Mouse (Mus musculus) olfactory bulb, adult 2 months (tissue): ENCODE results near the gene Wnt8b.

Experiments used
- CTCF ChIP-seq: fragments of 200-500 bp; IDR thresholded peaks from 2 replicates; pipeline ENCODE4 v1.5.1; 2012; ENCODE audit warnings: low read depth, mild to moderate bottlenecking, low read length, moderate library complexity; ENCODE audit not compliant: insufficient read depth
- POLR2A ChIP-seq: fragments of 200-500 bp; IDR thresholded peaks from 2 replicates; pipeline ENCODE4 v1.6.1; 2012; ENCODE audit warnings: mild to moderate bottlenecking, low read depth, low read length, moderate library complexity; ENCODE audit not compliant: insufficient read depth

DNA sequence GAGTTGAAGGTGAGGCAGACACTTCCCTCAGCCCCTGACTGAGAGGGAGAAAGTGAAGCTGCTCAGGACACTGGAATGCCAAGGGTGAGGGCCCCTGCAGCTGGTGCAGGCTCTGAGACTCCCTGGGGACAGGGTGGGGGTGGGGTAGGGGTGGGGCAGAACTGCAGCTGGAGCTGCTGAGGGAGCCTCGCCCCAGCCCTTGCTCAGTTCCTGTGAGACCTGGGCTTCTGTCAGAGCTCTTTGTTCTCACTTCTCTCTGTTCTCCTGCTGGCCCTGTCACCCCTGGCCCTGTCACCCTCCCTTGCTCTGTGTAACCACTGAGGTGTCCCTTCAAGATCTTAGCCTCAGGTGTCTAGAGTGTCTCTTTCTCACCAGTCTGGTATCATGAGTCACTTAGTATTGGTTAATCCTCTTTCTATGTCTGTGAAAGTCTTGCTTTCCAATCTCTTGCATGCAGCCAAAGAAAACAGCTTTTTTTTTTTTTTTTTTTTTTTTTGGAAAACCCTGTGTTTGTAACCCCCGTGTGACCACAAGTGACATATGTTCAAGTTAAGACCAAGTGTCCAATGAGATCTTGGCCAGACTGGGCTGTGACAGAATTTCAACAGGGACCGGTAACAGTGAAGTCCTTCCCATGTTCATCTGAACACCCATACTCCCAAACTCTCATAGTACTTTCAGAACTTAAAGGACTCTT lies 35.8 kb upstream of the Wnt8b start:
- TF ChIP-seq CTCF (no peak), POLR2A (no peak)
